Mouse (Mus musculus) limb, embryonic 14.5 days (tissue): ENCODE measurements at regions not wholly inside any gene's neighbourhood (a gene's known extent, or its start where the extent isn't known, plus 50 kb on each side); places are given as distances from the start of the nearest gene placed in this dataset.
A peak's percentile ranks its signal among the peaks of the same experiment; 100 is the strongest.

Experiments
- ATAC-seq: fragments of 200-750 bp; cut with Nextera tagmentation; 2 replicates; pipeline ENCODE4 v1.8.0; 2017; ENCODE audit warnings: low read depth, moderate number of reproducible peaks, moderate TSS enrichment; ENCODE audit not compliant: low FRiP score
- DNase-seq: peaks from one replicate; pipeline ENCODE4 v3.0.0-alpha.2; 2015; ENCODE audit warnings: low spot score
- H3K27ac ChIP-seq: fragments of 300-500 bp; sonication (generic); replicated peaks from 2 replicates; pipeline ENCODE4 v1.5.1; 2014; ENCODE audit warnings: low read depth, mild to moderate bottlenecking, low read length, moderate library complexity, mixed read lengths
- H3K27me3 ChIP-seq: fragments of 300-500 bp; sonication (generic); 2 replicates; pipeline ENCODE4 v1.6.1; 2014; ENCODE audit warnings: low read length, mixed read lengths; ENCODE audit not compliant: control insufficient read depth, insufficient read depth
- H3K36me3 ChIP-seq: fragments of 300-500 bp; sonication (generic); 2 replicates; pipeline ENCODE4 v1.6.1; 2014; ENCODE audit warnings: mild to moderate bottlenecking, low read length, moderate library complexity, mixed read lengths; ENCODE audit not compliant: control insufficient read depth, insufficient read depth
- H3K4me1 ChIP-seq: fragments of 300-500 bp; sonication (generic); 2 replicates; pipeline ENCODE4 v1.6.1; 2014; ENCODE audit warnings: antibody characterized with exemption, low read length, mixed read lengths; ENCODE audit not compliant: control insufficient read depth, insufficient read depth
- H3K4me2 ChIP-seq: fragments of 300-500 bp; sonication (generic); replicated peaks from 2 replicates; pipeline ENCODE4 v1.6.1; 2014; ENCODE audit warnings: low read depth, mild to moderate bottlenecking, low read length, moderate library complexity; ENCODE audit not compliant: severe bottlenecking
- H3K4me3 ChIP-seq: fragments of 300-500 bp; sonication (generic); replicated peaks from 2 replicates; pipeline ENCODE4 v1.5.1; 2014; ENCODE audit warnings: low read length
- H3K9ac ChIP-seq: fragments of 300-500 bp; sonication (generic); 2 replicates; pipeline ENCODE4 v1.6.1; 2014; ENCODE audit warnings: mild to moderate bottlenecking, low read depth, low read length, moderate library complexity; ENCODE audit not compliant: severe bottlenecking
- H3K9me3 ChIP-seq: fragments of 300-500 bp; sonication (generic); 2 replicates; pipeline ENCODE4 v1.6.1; 2016; ENCODE audit warnings: low read length; ENCODE audit not compliant: control insufficient read depth
- POLR2A ChIP-seq: fragments of 200-500 bp; IDR thresholded peaks from 2 replicates; pipeline ENCODE4 v1.8.0; 2012; ENCODE audit warnings: inconsistent platforms, mild to moderate bottlenecking, moderate library complexity, borderline replicate concordance; ENCODE audit not compliant: insufficient read depth, insufficient read length; ENCODE audit errors: extremely low read depth
- whole genome bisulfite sequencing: fragments of 180-500 bp; shearing (Covaris S2); extraction: QIAGEN DNeasy Blood & Tissue Kit; methylation state at CpG from one replicate; pipeline ENCODE4 v1.1.7; 2014; 5-methylcytosine and 5-hydroxymethylcytosine counted together

DNA sequence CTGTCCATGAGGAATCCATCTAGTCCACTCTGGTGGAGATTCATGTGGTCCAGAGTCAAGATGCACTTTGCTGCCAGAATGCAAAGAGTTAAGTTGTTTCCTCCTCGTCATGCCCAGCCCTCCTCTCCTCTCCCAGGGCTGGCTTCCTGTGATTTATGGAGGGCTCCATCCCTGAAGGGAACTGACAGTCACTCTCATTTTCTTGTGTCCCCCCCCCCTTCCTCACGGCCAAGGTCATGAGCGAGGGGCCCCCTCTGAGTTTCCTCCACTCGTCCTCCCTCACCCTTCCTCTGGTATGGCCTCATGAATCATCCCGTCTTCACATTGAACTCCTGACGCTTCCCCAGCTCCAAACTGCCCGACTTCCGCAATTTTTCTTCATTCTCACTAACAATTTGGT is 461.9 kb downstream of the Tshz3 start:
- H3K4me2 ChIP-seq: no peak overlapping the region
- no peak overlapping the region for H3K9ac ChIP-seq
- no peak for TF ChIP-seq POLR2A
- DNase-seq (no peak), ATAC-seq (no peak)
- no peak overlapping the region for H3K4me3 ChIP-seq
- no peaks in the 10 kb centered on the region for H3K9me3 ChIP-seq
- H3K36me3 ChIP-seq: no peaks in the 10 kb centered on the region
- no peaks in the 10 kb centered on the region for H3K27me3 ChIP-seq
- H3K4me1 ChIP-seq: no peaks in the 10 kb centered on the region
- WGBS: 31% methylated on average over 8 of the region's 8 CpGs
- no peak overlapping the region for H3K27ac ChIP-seq

DNA sequence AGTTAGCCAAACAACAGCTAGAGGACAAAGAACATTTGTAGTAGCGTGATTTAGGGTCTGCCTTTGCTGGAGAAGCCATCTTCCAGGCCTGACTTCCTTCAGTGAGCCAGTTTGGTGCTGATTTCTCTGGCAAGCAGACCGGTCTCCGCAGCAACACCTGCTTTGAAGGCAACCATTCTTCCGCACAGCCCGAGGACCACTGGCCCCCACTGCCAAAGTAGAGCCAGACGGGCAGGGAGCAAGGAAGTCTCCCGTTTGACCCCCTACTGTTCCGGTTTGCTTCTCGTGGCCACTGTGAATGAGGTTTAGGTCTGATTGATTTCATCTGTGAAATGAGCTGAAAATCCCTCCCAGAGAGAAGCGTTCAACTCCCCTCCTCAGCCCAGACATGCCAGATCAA is 471.0 kb downstream of the Tshz3 start:
- DNase-seq: no peak
- Histone ChIP-seq H3K4me3 (no peak overlapping the region), H3K27ac (no peak overlapping the region), H3K4me2 (no peak overlapping the region), H3K27me3 (no peaks in the 10 kb centered on the region), H3K9me3 (no peaks in the 10 kb centered on the region), H3K36me3 (no peaks in the 10 kb centered on the region), H3K9ac (no peak overlapping the region), H3K4me1 (peaks cover 3% of the 10 kb centered on the region; the same call in 1 of the 2 replicates)
- TF ChIP-seq POLR2A: no peak
- no peak for ATAC-seq
- WGBS: 46% methylated on average over 10 of the region's 10 CpGs

DNA sequence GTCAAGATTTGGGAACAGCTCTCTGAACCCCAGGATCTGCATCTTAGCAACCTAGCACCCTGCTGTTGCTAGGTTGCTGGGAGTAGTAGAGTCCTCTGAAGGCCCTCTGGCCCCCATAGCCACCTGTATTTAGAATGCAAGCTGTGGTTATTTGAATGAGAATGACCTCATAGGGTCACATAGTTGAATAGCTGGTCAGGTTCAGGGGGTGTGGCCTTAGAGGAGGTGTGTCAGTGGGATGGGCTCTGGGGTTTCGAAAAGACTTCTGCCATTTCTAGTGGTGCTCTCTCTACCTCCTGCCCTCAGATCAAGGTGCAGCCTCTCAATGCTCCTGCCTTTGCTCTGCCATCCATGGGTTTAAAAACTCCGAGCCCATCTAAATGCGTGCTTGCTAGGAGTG is 477.8 kb downstream of the Tshz3 start:
- H3K27me3 ChIP-seq: no peaks in the 10 kb centered on the region
- no peaks in the 10 kb centered on the region for H3K9me3 ChIP-seq
- WGBS: 86% methylated on average over 3 of the region's 3 CpGs
- no peak for ATAC-seq
- H3K9ac ChIP-seq: no peak overlapping the region
- H3K4me3 ChIP-seq: no peak overlapping the region
- no peak for DNase-seq
- no peak overlapping the region for H3K27ac ChIP-seq
- H3K36me3 ChIP-seq: no peaks in the 10 kb centered on the region
- TF ChIP-seq POLR2A: no peak
- peaks cover 9% of the 10 kb centered on the region; the same call in 1 of the 2 replicates for H3K4me1 ChIP-seq
- H3K4me2 ChIP-seq: no peak overlapping the region

DNA sequence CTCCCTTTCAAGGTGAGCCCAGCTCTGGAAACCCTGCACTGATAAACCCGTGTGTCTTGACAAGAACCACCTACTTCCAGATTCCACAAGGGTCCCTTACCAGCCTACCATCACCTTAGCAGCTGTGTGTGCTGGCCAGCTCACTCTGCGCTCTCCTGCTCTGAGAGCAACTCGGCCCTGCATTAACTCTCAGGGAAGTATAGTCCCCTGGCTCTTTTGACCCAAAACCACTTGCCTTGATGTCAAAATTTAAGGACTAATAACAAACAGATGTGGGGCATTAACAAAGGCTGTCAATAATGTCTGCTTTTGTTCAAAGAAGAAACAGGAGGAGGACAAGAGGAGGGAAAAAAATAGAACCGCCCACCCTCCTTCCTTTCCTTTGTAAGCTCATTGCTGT is 480.3 kb downstream of the Tshz3 start:
- no peak overlapping the region for H3K27ac ChIP-seq
- H3K4me3 ChIP-seq: no peak overlapping the region
- ATAC-seq (no peak), DNase-seq (no peak)
- WGBS: 30% methylated on average over 4 of the region's 4 CpGs
- no peaks in the 10 kb centered on the region for H3K27me3 ChIP-seq
- H3K9me3 ChIP-seq: no peaks in the 10 kb centered on the region
- peaks cover 9% of the 10 kb centered on the region; the same call in 1 of the 2 replicates for H3K4me1 ChIP-seq
- no peaks in the 10 kb centered on the region for H3K36me3 ChIP-seq
- TF ChIP-seq POLR2A: no peak
- no peak overlapping the region for H3K9ac ChIP-seq
- no peak overlapping the region for H3K4me2 ChIP-seq

DNA sequence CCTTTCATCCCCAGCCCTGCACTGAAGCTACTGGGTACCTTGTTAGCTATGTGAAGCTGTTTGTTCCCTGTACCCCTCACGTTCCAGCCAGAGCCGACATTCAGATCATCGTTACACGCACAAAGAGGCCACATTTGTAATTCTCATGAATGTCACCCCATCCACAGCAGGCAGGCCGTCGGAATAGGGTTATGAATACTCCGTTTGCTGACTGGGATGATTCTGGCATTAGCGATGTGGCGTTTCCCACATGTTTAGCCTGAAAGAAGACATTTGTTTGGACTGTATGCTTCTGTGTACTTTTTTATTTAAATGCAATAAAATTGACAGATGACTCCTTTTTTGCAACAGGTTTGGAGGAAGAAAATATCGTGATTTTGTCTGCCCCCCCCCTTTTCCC is 482.0 kb downstream of the Tshz3 start:
- Histone ChIP-seq H3K27ac (no peak overlapping the region), H3K27me3 (no peaks in the 10 kb centered on the region), H3K4me2 (no peak overlapping the region), H3K9ac (no peak overlapping the region; the same call in 1 of the 2 replicates), H3K9me3 (no peaks in the 10 kb centered on the region), H3K4me3 (no peak overlapping the region), H3K4me1 (peaks cover 9% of the 10 kb centered on the region; the same call in 1 of the 2 replicates), H3K36me3 (no peaks in the 10 kb centered on the region)
- 33% methylated on average over 10 of the region's 10 CpGs for WGBS
- no peak for ATAC-seq
- no peak for DNase-seq
- no peak for TF ChIP-seq POLR2A

DNA sequence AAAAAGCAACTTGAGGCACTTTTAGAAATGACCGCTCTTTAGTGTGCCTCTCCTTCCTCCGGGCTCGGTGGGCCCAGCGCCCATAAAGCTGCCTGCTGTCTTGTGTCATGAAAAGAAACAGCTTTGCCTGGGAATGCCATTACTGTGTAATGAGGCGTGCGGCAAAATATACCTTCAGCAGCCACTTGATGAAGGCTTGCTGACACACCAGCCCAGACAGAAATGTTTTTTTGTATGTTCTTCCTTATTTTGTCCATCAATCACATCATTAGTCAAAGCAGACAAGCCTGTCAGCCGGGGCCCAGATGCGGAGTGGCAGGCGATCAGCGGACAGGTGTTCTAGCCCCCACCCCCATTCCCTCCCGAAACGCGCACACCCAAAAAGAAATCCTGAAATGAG is 482.5 kb downstream of the Tshz3 start:
- Histone ChIP-seq H3K4me2 (peak overlapping the region; percentile 24; the same call in 1 of the 2 replicates), H3K9me3 (no peaks in the 10 kb centered on the region), H3K4me3 (no peak overlapping the region), H3K9ac (no peak overlapping the region; the same call in 1 of the 2 replicates), H3K27me3 (no peaks in the 10 kb centered on the region), H3K27ac (no peak overlapping the region), H3K4me1 (peaks cover 9% of the 10 kb centered on the region; the same call in 1 of the 2 replicates), H3K36me3 (no peaks in the 10 kb centered on the region)
- ATAC-seq (no peak), DNase-seq (no peak)
- 17% methylated on average over 13 of the region's 13 CpGs for WGBS
- TF ChIP-seq POLR2A: no peak
